In the genomic region with DNA sequence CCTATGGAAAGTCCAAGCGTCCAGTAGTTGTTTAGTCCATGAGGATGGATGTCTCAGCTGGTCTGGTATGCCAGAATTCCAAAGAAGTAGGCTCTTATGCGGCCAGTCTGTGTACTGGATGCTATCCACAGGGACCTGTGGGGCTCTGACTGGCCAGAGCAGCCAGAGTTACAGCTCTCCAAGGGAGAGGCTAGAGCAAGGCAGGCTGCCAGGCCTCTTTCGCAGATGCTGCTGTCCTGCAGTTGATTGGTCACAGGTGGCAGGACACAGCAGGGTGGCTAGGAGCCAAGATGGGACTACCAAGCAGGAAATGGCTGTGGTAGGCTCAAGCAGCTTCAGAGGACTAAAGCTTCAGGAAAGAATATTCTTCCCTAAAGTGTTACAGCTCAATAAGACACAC, we compare ENCODE assay signal across 11 mouse cellular contexts.
DNase-seq lines count a peak whose midpoint lies in the region; ATAC-seq and TF ChIP-seq lines count a peak whose summit lies in the region.
"Had no signal": no experiment of that assay in that cellular context is flagged by ENCODE, and none has a peak within 500 bp of the region (broad histone marks: within the 10 kb centered on the region; RNA-seq: fewer than 3 reads in every experiment).

No protein-coding gene starts in this region.

- H3K36me3 ChIP-seq in kidney, embryonic 15.5 days = no peaks in the 10 kb centered on the region
- H3K36me3 ChIP-seq in forebrain, postnatal 0 days (ENCODE audit: insufficient read depth) = no peaks in the 10 kb centered on the region
- H3K36me3 ChIP-seq: embryonic facial prominence, embryonic 13.5 days had no signal

- peak; percentile 70; the same call in 1 of the 2 replicates for ATAC-seq in kidney, embryonic 15.5 days (replicated peaks; ENCODE audit: low FRiP score)
- no peak for ATAC-seq in forebrain, postnatal 0 days

- no peak overlapping the region for H3K4me2 ChIP-seq in kidney, embryonic 15.5 days
- H3K4me2 ChIP-seq in forebrain, postnatal 0 days (ENCODE audit: low read depth) = no peak overlapping the region
- H3K4me2 ChIP-seq: embryonic facial prominence, embryonic 13.5 days had no signal

- TF ChIP-seq CTCF in forebrain, postnatal 0 days (IDR thresholded peaks at IDR 0.05; ENCODE audit: low read depth) = no peak

- peak; percentile 12 for DNase-seq in gastrocnemius, postnatal 14 days
- DNase-seq in gastrocnemius, adult 8-10 months (ENCODE audit: low spot score in 2 of 2) = no peak
- no peak for DNase-seq in kidney, adult 18-20 months
- peak; percentile 75 for DNase-seq in 3134 (ENCODE audit: extremely low read depth, insufficient read length, low spot score)
- peak; percentile 27 for DNase-seq in brain, adult 2 months (ENCODE audit: low read depth, low spot score)
- DNase-seq in forebrain, postnatal 0 days = no peak
- no peak for DNase-seq in thymus, postnatal 36 days
- DNase-seq: layer of hippocampus, postnatal 36 days had no signal

- WGBS in kidney, embryonic 15.5 days = 58% methylated on average over 3 of the region's 3 CpGs
- 79% methylated on average over 3 of the region's 3 CpGs for WGBS in forebrain, postnatal 0 days

- intact Hi-C loops in gastrocnemius, postnatal 14 days (cut with DNase I; ENCODE audit: low total_unique reads) = no loop called here

- no peaks in the 10 kb centered on the region for H3K4me1 ChIP-seq in kidney, embryonic 15.5 days
- H3K4me1 ChIP-seq in forebrain, postnatal 0 days (ENCODE audit: insufficient read depth) = no peaks in the 10 kb centered on the region
- H3K4me1 ChIP-seq: embryonic facial prominence, embryonic 13.5 days had no signal

- H3K9me3 ChIP-seq in kidney, embryonic 15.5 days (replicated peaks) = no peaks in the 10 kb centered on the region
- H3K9me3 ChIP-seq in forebrain, postnatal 0 days (ENCODE audit: low read length) = no peaks in the 10 kb centered on the region
- H3K9me3 ChIP-seq: embryonic facial prominence, embryonic 13.5 days; megakaryocyte, embryonic 14.5 days had no signal

- H3K9ac ChIP-seq in kidney, embryonic 15.5 days = no peak overlapping the region
- H3K9ac ChIP-seq in forebrain, postnatal 0 days = no peak overlapping the region
- H3K9ac ChIP-seq: embryonic facial prominence, embryonic 13.5 days had no signal

- H3K4me3 ChIP-seq in kidney, embryonic 15.5 days (replicated peaks) = no peak overlapping the region
- no peak overlapping the region for H3K4me3 ChIP-seq in forebrain, postnatal 0 days (ENCODE audit: low read depth, low read length)
- H3K4me3 ChIP-seq: embryonic facial prominence, embryonic 13.5 days; megakaryocyte, embryonic 14.5 days had no signal

- H3K27me3 ChIP-seq in kidney, embryonic 15.5 days = no peaks in the 10 kb centered on the region
- no peaks in the 10 kb centered on the region for H3K27me3 ChIP-seq in forebrain, postnatal 0 days (ENCODE audit: insufficient read depth, low read length)
- H3K27me3 ChIP-seq: embryonic facial prominence, embryonic 13.5 days had no signal

- H3K27ac ChIP-seq in kidney, embryonic 15.5 days = no peak overlapping the region
- no peak overlapping the region for H3K27ac ChIP-seq in forebrain, postnatal 0 days (ENCODE audit: low read depth, low read length)
- H3K27ac ChIP-seq: embryonic facial prominence, embryonic 13.5 days had no signal

Comparison
In these comparisons a context has a peak if more than half of its experiments do, and no peak if none do; other contexts are left out.
1. DNase-seq: peak in gastrocnemius, postnatal 14 days (single experiment), 3134 (single experiment) and brain, adult 2 months (single experiment); none in gastrocnemius, adult 8-10 months (0 of 2), kidney, adult 18-20 months (single experiment), forebrain, postnatal 0 days (single experiment) and thymus, postnatal 36 days (0 of 2).